Comparison of ENCODE assay signal across 15 mouse cellular contexts in genomic region chr17:56667591-56667990, GRCm38 (mm10).
"Had no signal": no experiment of that assay in that cellular context is flagged by ENCODE, and none has a peak within 500 bp of the region (broad histone marks: within the 10 kb centered on the region; RNA-seq: fewer than 3 reads in every experiment).

No protein-coding gene starts in this region.

- ATAC-seq: lung, postnatal 0 days; midbrain, embryonic 15.5 days had no signal

- H3K36me3 ChIP-seq: liver, embryonic 15.5 days; midbrain, embryonic 15.5 days; neural tube, embryonic 13.5 days had no signal

- H3K27ac ChIP-seq: kidney, postnatal 0 days; liver, embryonic 15.5 days; midbrain, embryonic 15.5 days; neural tube, embryonic 13.5 days; stomach, embryonic 15.5 days had no signal

- H3K9me3 ChIP-seq: liver, embryonic 15.5 days; midbrain, embryonic 15.5 days; neural tube, embryonic 13.5 days; stomach, embryonic 15.5 days had no signal

- H3K9ac ChIP-seq: stomach, embryonic 15.5 days had no signal

- DNase-seq: kidney, adult 8-10 months; kidney, postnatal 36 days; lung, adult 2 months; lung, postnatal 36 days; retina, postnatal 1 day; right cerebral cortex, postnatal 4 days; spleen, adult 18-20 months; thymus, adult 2 months; thymus, postnatal 25 days had no signal

- H3K27me3 ChIP-seq: stomach, embryonic 15.5 days had no signal
